Mouse (Mus musculus) left cerebral cortex, adult 18-20 months (tissue): ENCODE data around the gene Impg2. TPM values are rescaled to one million over a fixed set of nuclear protein-coding genes. Genes with fewer than 3 reads are reported as not detected.

ENCODE experiments used
- DNase-seq, 2 experiments: peaks; one replicate each; pipeline ENCODE4 v3.0.0; 2021 to 2022; ENCODE audit warnings: low spot score in 2 of 2, mixed read lengths in 1 of 2
- total RNA-seq, 2 experiments: library from RNA; stranded (reverse); gene quantifications; 2 replicates each; pipeline ENCODE4 v1.2.3; 2021

Impg2 gene
- total RNA-seq, 2 experiments from 2014 or later = 0.49 to 0.51 TPM

DNA sequence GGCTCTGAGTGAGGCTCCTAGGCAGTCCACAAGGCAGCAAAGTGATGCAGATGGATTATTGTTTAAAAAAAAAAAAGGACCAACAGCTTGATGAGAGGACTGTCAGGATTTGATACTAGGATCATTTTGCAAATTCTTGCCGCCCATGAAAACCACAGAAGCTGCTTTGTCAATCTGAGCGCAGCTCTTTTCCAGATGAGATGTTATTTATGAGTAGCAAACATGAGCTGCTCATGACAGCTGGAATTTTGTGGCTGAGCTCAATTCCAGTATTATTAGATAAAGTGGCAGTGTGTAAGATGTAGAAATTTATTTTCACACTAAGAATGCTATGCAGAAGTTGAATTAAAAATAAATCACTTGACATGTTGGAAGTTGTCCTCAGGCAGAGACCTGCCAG, 94.7 kb downstream of the Impg2 start:
- no peak for DNase-seq

GRCm38 (mm10) chr16:56302996-56303395, 98.9 kb downstream of the Impg2 start:
- DNase-seq = no peak

DNA sequence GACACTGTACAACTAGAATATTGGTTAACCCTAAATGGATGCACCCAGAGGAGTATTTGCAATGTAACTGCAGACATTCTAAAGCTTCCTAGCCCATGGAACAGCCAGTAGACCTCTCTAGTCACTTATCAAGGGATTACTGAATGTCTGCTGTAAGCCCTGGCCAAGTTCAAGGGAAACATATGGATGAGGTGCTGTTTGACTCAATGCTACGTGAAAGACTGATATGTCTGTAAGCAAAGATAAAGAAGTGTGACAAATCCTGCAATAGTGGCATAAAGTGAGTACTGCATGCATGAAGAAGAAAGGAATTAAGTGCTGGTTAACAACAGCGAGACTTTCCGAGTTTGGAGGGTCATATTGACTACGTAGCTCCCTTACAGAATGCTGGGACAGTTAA, 100.1 kb downstream of the Impg2 start:
- no peak for DNase-seq

DNA sequence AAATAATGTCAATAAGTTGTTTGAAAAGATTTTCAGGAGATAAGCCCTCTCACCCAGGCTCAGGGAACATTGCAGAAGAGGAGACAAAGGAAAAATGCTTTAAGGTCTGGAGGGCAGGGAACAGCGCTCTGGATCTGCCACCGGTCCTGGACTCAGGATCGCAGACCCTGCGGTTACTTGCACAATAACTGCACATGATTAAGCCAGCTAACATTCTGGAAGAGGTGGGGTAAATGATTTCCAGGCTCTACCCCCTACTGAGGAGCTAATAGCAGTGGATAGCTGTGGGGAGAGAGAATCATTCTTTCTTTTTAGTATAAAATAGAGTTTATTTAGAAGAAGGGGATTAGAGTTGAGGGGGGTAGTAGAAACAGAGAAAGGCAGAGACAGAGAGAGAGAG, 103.5 kb downstream of the Impg2 start:
- no peak for DNase-seq

GRCm38 (mm10) chr16:56311291-56311690, 107.2 kb downstream of the Impg2 start:
- DNase-seq = peak in 1 of 2 experiments; percentile 3

Other genes starting within 250 kb of the Impg2 start
- 100 to 1,000 TPM; 406 to 439 TPM for gene Rpl24, start 238.0 kb upstream of the Impg2 start, total RNA-seq
- gene Zbtb11, start 230.4 kb upstream of the Impg2 start, total RNA-seq = 10 to 100 TPM; 54.9 to 57.5 TPM
- 100 to 1,000 TPM; 176 to 188 TPM for gene Pcnp, start 174.6 kb upstream of the Impg2 start, total RNA-seq
- 10 to 100 TPM; 10.9 to 11.0 TPM for gene Trmt10c, start 166.5 kb upstream of the Impg2 start, total RNA-seq
- gene Senp7, start 156.0 kb upstream of the Impg2 start, total RNA-seq = 10 to 100 TPM; 41.9 to 42.6 TPM